Mouse (Mus musculus): ENCODE data around the gene Pde11a.

Pde11a gene

GRCm38 (mm10) chr2:76215219-76215618 is 123.4 kb downstream of the Pde11a start:
- DNase-seq (ENCODE audit: low read depth in 2 of 2, low spot score in 2 of 2): peak; percentile 35

- no peak for DNase-seq (ENCODE audit: low read depth in 2 of 2, low spot score in 2 of 2)
These were observed 153.4 kb downstream of the Pde11a start for GRCm38 (mm10) chr2:76185126-76185525.

- no peak for DNase-seq (ENCODE audit: low read depth in 2 of 2, low spot score in 2 of 2)
These were observed 175.8 kb downstream of the Pde11a start for GRCm38 (mm10) chr2:76162822-76163221.

- DNase-seq (ENCODE audit: low read depth in 2 of 2, low spot score in 2 of 2): no peak
These were observed 179.6 kb downstream of the Pde11a start for GRCm38 (mm10) chr2:76158973-76159372.

GRCm38 (mm10) chr2:76141136-76141535 is 197.4 kb downstream of the Pde11a start:
- DNase-seq (ENCODE audit: low read depth in 2 of 2, low spot score in 2 of 2): no peak

GRCm38 (mm10) chr2:76132983-76133382 is 205.6 kb downstream of the Pde11a start:
- no peak for DNase-seq (ENCODE audit: low read depth in 2 of 2, low spot score in 2 of 2)

GRCm38 (mm10) chr2:76129933-76130627 is 208.5 kb downstream of the Pde11a start:
- no peak for DNase-seq (ENCODE audit: low read depth in 2 of 2, low spot score in 2 of 2)

GRCm38 (mm10) chr2:76129058-76129437 is 209.5 kb downstream of the Pde11a start:
- no peak for DNase-seq (ENCODE audit: low read depth in 2 of 2, low spot score in 2 of 2)

- peak in 1 of 2 experiments; percentile 17 for DNase-seq (ENCODE audit: low read depth in 2 of 2, low spot score in 2 of 2)
These were observed 210.2 kb downstream of the Pde11a start for GRCm38 (mm10) chr2:76128105-76129057.

- no peak for DNase-seq (ENCODE audit: low read depth in 2 of 2, low spot score in 2 of 2)
These were observed 211.9 kb downstream of the Pde11a start for GRCm38 (mm10) chr2:76126651-76127050.

- no peak for DNase-seq (ENCODE audit: low read depth in 2 of 2, low spot score in 2 of 2)
These were observed 213.8 kb downstream of the Pde11a start for GRCm38 (mm10) chr2:76124821-76125220.

- no peak for DNase-seq (ENCODE audit: low read depth in 2 of 2, low spot score in 2 of 2)
These were observed 216.4 kb downstream of the Pde11a start for GRCm38 (mm10) chr2:76122167-76122566.

- no peak for DNase-seq (ENCODE audit: low read depth in 2 of 2, low spot score in 2 of 2)
These were observed 218.7 kb downstream of the Pde11a start for GRCm38 (mm10) chr2:76119848-76120247.

- DNase-seq (ENCODE audit: low read depth in 2 of 2, low spot score in 2 of 2): no peak
These were observed 220.1 kb downstream of the Pde11a start for GRCm38 (mm10) chr2:76118491-76118890.

GRCm38 (mm10) chr2:76117219-76117618 is 221.4 kb downstream of the Pde11a start:
- no peak for DNase-seq (ENCODE audit: low read depth in 2 of 2, low spot score in 2 of 2)

GRCm38 (mm10) chr2:76115696-76116095 is 222.9 kb downstream of the Pde11a start:
- DNase-seq (ENCODE audit: low read depth in 2 of 2, low spot score in 2 of 2): peak; percentile 34 to 43

- DNase-seq (ENCODE audit: low read depth in 2 of 2, low spot score in 2 of 2): peak; percentile 22 to 30
These were observed 223.8 kb downstream of the Pde11a start for GRCm38 (mm10) chr2:76114734-76115133.

- no peak for DNase-seq (ENCODE audit: low read depth in 2 of 2, low spot score in 2 of 2)
These were observed 228.9 kb downstream of the Pde11a start for GRCm38 (mm10) chr2:76109653-76110052.

- no peak for DNase-seq (ENCODE audit: low read depth in 2 of 2, low spot score in 2 of 2)
These were observed 236.5 kb downstream of the Pde11a start for GRCm38 (mm10) chr2:76101889-76102602.

GRCm38 (mm10) chr2:76100597-76100996 is 238.0 kb downstream of the Pde11a start:
- DNase-seq (ENCODE audit: low read depth in 2 of 2, low spot score in 2 of 2): no peak

- no peak for DNase-seq (ENCODE audit: low read depth in 2 of 2, low spot score in 2 of 2)
These were observed 238.7 kb downstream of the Pde11a start for GRCm38 (mm10) chr2:76099726-76100347.

Measured in CD8-positive naive resting alpha-beta T cell, adult 2 months (primary cell).